Mouse (Mus musculus) stomach, postnatal 0 days (tissue): ENCODE measurements at regions not wholly inside any gene's neighbourhood (a gene's known extent, or its start where the extent isn't known, plus 50 kb on each side); places are given as distances from the start of the nearest gene placed in this dataset.

Experiments used
- CTCF ChIP-seq: IDR thresholded peaks from 2 replicates; pipeline ENCODE4 v1.5.1; 2016; ENCODE audit warnings: antibody characterized with exemption, low read depth, mild to moderate bottlenecking, moderate library complexity
- EP300 ChIP-seq: optimal IDR thresholded peaks from 2 replicates; pipeline ENCODE3; 2016; ENCODE audit warnings: antibody characterized with exemption

GRCm38 (mm10) chr17:89410026-89410425, 209.6 kb upstream of the Fshr start:
- TF ChIP-seq CTCF (no peak), EP300 (no peak)
